Mouse (Mus musculus): ENCODE results near the gene Atg9b.

DNA sequence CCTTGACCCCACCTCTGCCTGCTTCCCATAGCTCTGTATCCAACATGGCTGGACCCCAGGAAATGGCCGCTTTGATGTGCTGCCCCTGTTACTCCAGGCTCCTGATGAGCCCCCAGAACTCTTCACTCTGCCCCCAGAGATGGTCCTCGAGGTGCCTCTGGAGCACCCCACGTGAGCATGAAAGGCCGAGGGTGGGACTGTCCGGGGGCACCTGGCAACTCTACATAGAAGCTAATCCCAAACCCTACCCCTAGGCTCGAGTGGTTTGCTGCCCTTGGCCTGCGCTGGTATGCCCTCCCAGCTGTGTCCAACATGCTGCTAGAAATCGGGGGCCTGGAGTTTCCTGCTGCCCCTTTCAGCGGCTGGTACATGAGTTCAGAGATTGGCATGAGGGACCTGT lies 22.2 kb downstream of the Atg9b start:
- TF ChIP-seq CTCF (IDR thresholded peaks at IDR 0.05; ENCODE audit: control insufficient read depth, insufficient read depth, low read length) (no peak), POLR2A (IDR thresholded peaks at IDR 0.05; ENCODE audit: borderline replicate concordance, control insufficient read depth, low read depth, low read length) (no peak)

Measured in bone marrow, adult 2 months (tissue).